Mouse (Mus musculus) naive thymus-derived CD4-positive, alpha-beta T cell, adult 5 months (primary cell): Measurements from ENCODE around the gene Pla2g10. TPM values are rescaled to one million over a fixed set of nuclear protein-coding genes. Genes with fewer than 3 reads are reported as not detected.

Experiments
- polyA plus RNA-seq: library from polyadenylated mRNA; unstranded; fragments of 100-300 nt; shearing (Covaris generic); gene quantifications from one replicate; pipeline ENCODE4 v1.2.1, GENCODE M21; 2017

Gene Pla2g10
- 0.32 TPM for polyA plus RNA-seq

DNA sequence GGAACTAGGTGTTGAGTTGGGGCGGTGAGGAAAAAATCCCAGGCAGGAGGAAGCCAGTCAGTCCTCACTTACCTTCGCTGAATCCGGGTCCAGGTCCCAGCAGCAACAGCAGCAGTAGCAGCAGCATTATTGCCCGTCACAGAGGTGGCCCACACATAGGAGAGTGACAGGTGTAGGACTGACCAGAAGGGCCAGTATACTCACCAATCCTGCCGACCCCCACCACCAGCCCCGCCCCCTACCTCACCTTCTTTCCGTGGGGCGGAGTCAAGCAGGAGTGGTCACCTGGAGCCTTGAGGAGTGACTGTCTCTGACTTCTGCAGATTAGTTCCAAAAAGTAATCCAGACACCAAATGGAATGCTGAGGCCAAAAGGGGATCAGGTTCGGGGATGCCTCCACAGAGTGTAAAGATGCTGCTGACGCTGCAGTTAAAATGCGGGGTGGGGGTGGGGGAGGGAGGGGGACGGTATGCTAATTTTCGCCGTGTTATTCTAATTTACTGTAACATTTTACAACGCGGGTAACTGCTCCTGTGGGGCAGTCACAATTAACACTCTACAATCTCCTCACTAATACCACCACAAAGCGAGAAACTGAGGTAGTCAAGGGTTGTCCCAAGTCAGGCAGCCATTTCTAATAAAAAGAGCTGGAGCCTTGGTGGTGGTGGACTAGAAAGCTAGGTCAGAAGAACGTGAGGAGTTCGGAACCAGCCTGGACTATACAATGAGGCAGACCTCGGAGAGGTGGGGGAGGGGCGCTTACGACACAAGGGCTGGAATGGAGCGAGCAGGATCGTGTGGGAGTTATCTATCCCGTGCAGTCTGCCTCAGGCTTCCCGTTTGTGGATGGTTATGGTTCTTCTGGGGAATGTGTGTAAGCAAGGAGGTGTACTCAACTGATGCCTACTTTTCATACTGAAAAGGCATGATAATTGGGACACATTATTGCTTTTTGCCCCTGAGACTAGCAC lies at the start of gene Pla2g10:
Pla2g10 (minus strand) TSS at position 699 of the 971 bp plus-strand sequence.

DNA sequence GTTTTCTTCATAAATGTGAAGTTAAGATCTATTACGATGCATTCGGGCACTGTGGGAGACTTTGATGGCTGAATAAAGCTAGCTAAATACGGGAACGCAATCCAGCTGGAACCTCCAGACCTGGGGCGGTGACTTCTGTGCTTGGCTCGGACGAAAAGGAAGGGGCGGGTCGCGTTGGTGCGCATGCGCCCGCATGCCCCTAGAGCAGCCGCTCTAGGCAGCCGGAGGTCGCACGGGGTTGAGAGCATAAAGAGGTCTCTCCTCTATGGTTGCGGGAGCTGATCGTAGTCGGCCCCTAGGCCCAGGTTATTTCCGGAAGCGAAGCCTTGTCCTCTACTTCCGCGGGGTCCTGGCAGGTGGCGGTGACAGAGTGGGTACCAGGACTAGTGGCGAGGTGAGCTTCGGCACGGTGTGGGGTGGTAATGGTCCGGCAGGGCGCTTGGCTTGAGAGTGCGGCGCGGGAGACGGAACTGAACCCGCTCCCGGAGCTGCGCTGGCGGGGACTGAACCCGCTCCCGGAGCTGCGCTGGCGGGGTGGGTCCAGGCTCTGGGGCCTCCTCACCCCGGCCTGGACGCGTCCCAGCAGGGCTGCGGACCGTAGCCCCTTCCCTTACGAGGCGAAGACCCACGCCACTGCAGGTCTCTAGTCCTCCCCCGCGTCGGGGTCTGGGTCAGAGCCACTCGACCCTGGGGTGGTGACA lies 58.9 kb downstream of the Pla2g10 start, which contains the start of the genes Bfar and 3110001I22Rik:
Bfar (plus strand) TSS at position 174 of the 701 bp plus-strand sequence.
3110001I22Rik (plus strand) TSS at position 245 of the 701 bp plus-strand sequence.

DNA sequence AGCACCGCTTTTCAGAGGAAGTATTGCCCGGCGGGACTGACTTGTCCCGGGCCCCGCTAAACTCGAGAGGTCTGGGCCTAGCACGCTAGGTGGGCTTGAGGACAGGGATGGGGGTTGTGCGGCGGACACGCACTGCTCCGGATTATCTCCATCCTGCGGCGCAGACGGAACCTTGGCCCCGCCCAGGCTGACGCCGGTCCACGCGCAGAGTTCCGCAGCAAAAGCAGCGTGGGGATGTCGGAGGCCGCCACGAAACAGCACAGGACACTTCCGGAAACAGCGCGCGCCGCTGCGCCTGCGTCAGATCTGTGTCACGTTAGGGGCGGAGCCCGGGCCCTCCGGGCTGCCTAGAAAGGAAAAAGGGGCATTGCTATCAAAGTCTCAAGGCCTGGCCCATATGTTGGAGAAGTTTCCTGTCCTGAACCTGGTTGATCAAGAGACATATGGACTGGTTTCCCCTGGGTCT lies 62.9 kb downstream of the Pla2g10 start, which contains the start of gene Parn:
Parn (minus strand) TSS at position 293 of the 466 bp plus-strand sequence.

Other genes starting within 250 kb of the Pla2g10 start
- 48.7 TPM for gene Parn, start 62.8 kb downstream of the Pla2g10 start, polyA plus RNA-seq
- gene Bfar, start 59.1 kb downstream of the Pla2g10 start, polyA plus RNA-seq = 51.7 TPM
- gene 3110001I22Rik, start 59.1 kb downstream of the Pla2g10 start, polyA plus RNA-seq = 33.9 TPM
- gene Rrn3, start 49.7 kb upstream of the Pla2g10 start, polyA plus RNA-seq = 57.4 TPM
- 146 TPM for gene Ntan1, start 87.9 kb upstream of the Pla2g10 start, polyA plus RNA-seq
- gene Pdxdc1, start 172.1 kb upstream of the Pla2g10 start, polyA plus RNA-seq = 57.9 TPM
- gene Mpv17l, start 172.2 kb upstream of the Pla2g10 start, polyA plus RNA-seq = 0.37 TPM